Mouse (Mus musculus) lung, embryonic 14.5 days (tissue): ENCODE measurements around the gene Ampd1. TPM values are rescaled to one million over a fixed set of nuclear protein-coding genes. Genes with fewer than 3 reads are reported as not detected.

Experiments used
- ATAC-seq: fragments of 200-750 bp; cut with Nextera tagmentation; 2 replicates; pipeline ENCODE4 v1.8.0; 2017; ENCODE audit warnings: mild to moderate bottlenecking, moderate TSS enrichment, moderate library complexity; ENCODE audit not compliant: insufficient read depth
- DNase-seq: peaks from one replicate; pipeline ENCODE4 v3.0.0-alpha.2; 2015
- H3K27ac ChIP-seq: fragments of 300-500 bp; sonication (generic); 2 replicates; pipeline ENCODE4 v1.5.1; 2014; ENCODE audit warnings: low read depth, mild to moderate bottlenecking, moderate library complexity
- H3K27me3 ChIP-seq: fragments of 300-500 bp; sonication (generic); 2 replicates; pipeline ENCODE4 v1.6.1; 2014; ENCODE audit warnings: low read length, control low read depth; ENCODE audit not compliant: insufficient read depth
- H3K36me3 ChIP-seq: fragments of 300-500 bp; sonication (generic); 2 replicates; pipeline ENCODE4 v1.6.1; 2014; ENCODE audit warnings: control low read depth; ENCODE audit not compliant: insufficient read depth
- H3K4me1 ChIP-seq: fragments of 300-500 bp; sonication (generic); 2 replicates; pipeline ENCODE4 v1.6.1; 2014; ENCODE audit warnings: antibody characterized with exemption, control low read depth; ENCODE audit not compliant: insufficient read depth
- H3K4me2 ChIP-seq: fragments of 300-500 bp; sonication (generic); 2 replicates; pipeline ENCODE4 v1.6.1; 2014; ENCODE audit warnings: mild to moderate bottlenecking
- H3K4me3 ChIP-seq: fragments of 300-500 bp; sonication (generic); 2 replicates; pipeline ENCODE4 v1.5.1; 2014; ENCODE audit warnings: low read depth, low read length
- H3K9ac ChIP-seq: fragments of 300-500 bp; sonication (generic); 2 replicates; pipeline ENCODE4 v1.6.1; 2014
- H3K9me3 ChIP-seq: fragments of 300-500 bp; sonication (generic); 2 replicates; pipeline ENCODE4 v1.6.1; 2016; ENCODE audit warnings: low read depth, low read length, control low read depth
- CTCF ChIP-seq: IDR thresholded peaks from 2 replicates; pipeline ENCODE4 v1.5.1; 2016; ENCODE audit warnings: antibody characterized with exemption, low read depth
- WGBS: fragments of 180-500 bp; shearing (Covaris S2); extraction: QIAGEN DNeasy Blood & Tissue Kit; methylation state at CpG from one replicate; pipeline ENCODE4 v1.1.7; 2014; 5-methylcytosine and 5-hydroxymethylcytosine counted together
- polyA plus RNA-seq: library from polyadenylated mRNA; unstranded; fragments of >200 nt; fragmentation: Nextera tagmentation; extraction: Ambion mirVana; gene quantifications from 2 replicates; pipeline ENCODE4 v1.2.1, GENCODE M21; 2014

Ampd1 gene
- polyA plus RNA-seq, 1 experiment from 2014 or later = 0.20 TPM

GRCm38 (mm10) chr3:103085986-103086385 lies 12.2 kb downstream of the Ampd1 start:
- Histone ChIP-seq H3K9ac (no peak overlapping the region), H3K4me3 (no peak overlapping the region), H3K4me2 (no peak overlapping the region), H3K27ac (no peak overlapping the region), H3K4me1 (no peaks in the 10 kb centered on the region), H3K9me3 (no peaks in the 10 kb centered on the region), H3K36me3 (no peaks in the 10 kb centered on the region), H3K27me3 (no peaks in the 10 kb centered on the region)
- DNase-seq (no peak), ATAC-seq (no peak)
- 72% methylated on average over 3 of the region's 3 CpGs for WGBS
- no peak for TF ChIP-seq CTCF

- no peaks in the 10 kb centered on the region for H3K9me3 ChIP-seq
- H3K9ac ChIP-seq = no peak overlapping the region
- no peak overlapping the region for H3K4me3 ChIP-seq
- TF ChIP-seq CTCF = no peak
- no peak overlapping the region for H3K4me2 ChIP-seq
- 100% methylated on average over 2 of the region's 2 CpGs for WGBS
- no peak for DNase-seq
- H3K4me1 ChIP-seq = no peaks in the 10 kb centered on the region
- H3K27ac ChIP-seq = no peak overlapping the region
- H3K36me3 ChIP-seq = no peaks in the 10 kb centered on the region
- ATAC-seq = no peak
- H3K27me3 ChIP-seq = no peaks in the 10 kb centered on the region
Observed at GRCm38 (mm10) chr3:103091753-103092152, 17.9 kb downstream of the Ampd1 start.

GRCm38 (mm10) chr3:103098662-103099061 lies 24.8 kb downstream of the Ampd1 start:
- 72% methylated on average over 23 of the region's 23 CpGs for WGBS
- H3K4me1 ChIP-seq = no peaks in the 10 kb centered on the region; the same call in 1 of the 2 replicates
- H3K4me3 ChIP-seq = no peak overlapping the region
- no peak overlapping the region for H3K4me2 ChIP-seq
- H3K27ac ChIP-seq = no peak overlapping the region
- TF ChIP-seq CTCF = no peak
- no peak overlapping the region for H3K9ac ChIP-seq
- no peaks in the 10 kb centered on the region for H3K36me3 ChIP-seq
- ATAC-seq (no peak), DNase-seq (no peak)
- no peaks in the 10 kb centered on the region for H3K27me3 ChIP-seq
- H3K9me3 ChIP-seq = no peaks in the 10 kb centered on the region

GRCm38 (mm10) chr3:103099667-103100066 lies 25.9 kb downstream of the Ampd1 start:
- Histone ChIP-seq H3K36me3 (no peaks in the 10 kb centered on the region), H3K4me2 (no peak overlapping the region), H3K27me3 (no peaks in the 10 kb centered on the region), H3K4me3 (no peak overlapping the region), H3K9me3 (no peaks in the 10 kb centered on the region), H3K4me1 (no peaks in the 10 kb centered on the region; the same call in 1 of the 2 replicates), H3K27ac (no peak overlapping the region), H3K9ac (no peak overlapping the region)
- DNase-seq (no peak), ATAC-seq (no peak)
- 84% methylated on average over 6 of the region's 6 CpGs for WGBS
- TF ChIP-seq CTCF = peak; percentile 41

- WGBS = 42% methylated on average over 2 of the region's 2 CpGs
- Histone ChIP-seq H3K4me3 (no peak overlapping the region), H3K9ac (no peak overlapping the region), H3K36me3 (no peaks in the 10 kb centered on the region), H3K9me3 (no peaks in the 10 kb centered on the region), H3K27me3 (no peaks in the 10 kb centered on the region), H3K4me1 (no peaks in the 10 kb centered on the region; the same call in 1 of the 2 replicates), H3K4me2 (no peak overlapping the region), H3K27ac (no peak overlapping the region)
- ATAC-seq = no peak
- peak; percentile 38; the same call in 1 of the 2 replicates for TF ChIP-seq CTCF
- peak; percentile 11 for DNase-seq
Observed at GRCm38 (mm10) chr3:103100735-103101134, 26.9 kb downstream of the Ampd1 start.

GRCm38 (mm10) chr3:103101194-103101593 lies 27.4 kb downstream of the Ampd1 start:
- Histone ChIP-seq H3K36me3 (no peaks in the 10 kb centered on the region), H3K27me3 (no peaks in the 10 kb centered on the region), H3K4me1 (no peaks in the 10 kb centered on the region; the same call in 1 of the 2 replicates), H3K27ac (no peak overlapping the region), H3K9ac (no peak overlapping the region), H3K4me3 (no peak overlapping the region), H3K4me2 (no peak overlapping the region), H3K9me3 (no peaks in the 10 kb centered on the region)
- 58% methylated on average over 5 of the region's 5 CpGs for WGBS
- no peak for TF ChIP-seq CTCF
- ATAC-seq = no peak
- DNase-seq = no peak

GRCm38 (mm10) chr3:103101909-103102308 lies 28.1 kb downstream of the Ampd1 start:
- Histone ChIP-seq H3K4me3 (peak overlapping the region; percentile 74), H3K9ac (peak overlapping the region; percentile 77), H3K36me3 (no peaks in the 10 kb centered on the region), H3K27me3 (no peaks in the 10 kb centered on the region), H3K4me1 (no peaks in the 10 kb centered on the region; the same call in 1 of the 2 replicates), H3K27ac (no peak overlapping the region), H3K9me3 (no peaks in the 10 kb centered on the region), H3K4me2 (peak overlapping the region; percentile 76)
- ATAC-seq (peak; percentile 18), DNase-seq (no peak)
- no peak for TF ChIP-seq CTCF
- under 1% methylated on average over 14 of the region's 14 CpGs for WGBS
